Mouse (Mus musculus): ENCODE results near the gene Vwce. TPM values are rescaled to one million over a fixed set of nuclear protein-coding genes. Genes with fewer than 3 reads are reported as not detected.

Gene Vwce
- polyA plus RNA-seq (2017; shearing (Covaris generic)), result 1 to 10 TPM in 1 of 2 experiments, under 1 TPM in 1; 0.10 to 1.5 TPM

DNA sequence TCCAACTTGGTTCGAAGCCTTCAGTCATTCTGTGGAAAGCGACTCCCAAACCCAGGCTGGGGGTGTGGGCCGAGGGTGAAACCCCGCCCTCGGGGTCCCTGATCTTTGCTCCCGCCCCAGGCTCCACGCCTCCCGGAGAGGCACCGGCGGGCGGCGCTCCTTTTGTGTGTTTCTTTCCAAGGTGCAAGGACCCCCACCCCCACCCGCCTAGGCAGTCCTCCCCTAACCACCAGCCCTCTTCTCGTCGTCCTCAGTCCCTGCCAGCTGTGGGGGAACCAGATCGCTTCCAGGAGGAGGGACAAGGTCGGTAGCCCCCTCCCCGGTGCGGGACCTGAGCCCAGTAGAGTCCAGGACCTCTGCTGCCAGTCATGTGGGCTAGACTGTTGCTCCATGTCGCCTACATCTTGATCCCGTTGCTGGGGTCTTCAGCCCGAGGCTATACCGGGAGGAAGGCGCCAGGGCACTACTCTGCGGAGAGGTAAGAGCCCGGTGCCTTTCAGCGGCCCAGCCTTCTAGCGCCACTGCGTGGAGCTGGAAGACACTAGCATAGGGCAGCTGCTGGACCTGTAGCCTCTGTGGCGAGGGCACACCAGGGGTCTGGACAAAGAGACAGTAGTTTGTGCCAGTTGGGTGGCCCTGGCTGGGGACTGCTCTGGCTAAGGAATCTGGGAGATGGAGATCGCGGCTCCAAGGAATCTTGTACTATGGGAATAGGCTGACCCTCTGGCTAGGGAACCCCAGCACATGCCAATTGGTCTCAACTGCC lies at the start of gene Vwce:
Gene Vwce (plus strand): TSS at position 108 of the 766 bp plus-strand sequence.

DNA sequence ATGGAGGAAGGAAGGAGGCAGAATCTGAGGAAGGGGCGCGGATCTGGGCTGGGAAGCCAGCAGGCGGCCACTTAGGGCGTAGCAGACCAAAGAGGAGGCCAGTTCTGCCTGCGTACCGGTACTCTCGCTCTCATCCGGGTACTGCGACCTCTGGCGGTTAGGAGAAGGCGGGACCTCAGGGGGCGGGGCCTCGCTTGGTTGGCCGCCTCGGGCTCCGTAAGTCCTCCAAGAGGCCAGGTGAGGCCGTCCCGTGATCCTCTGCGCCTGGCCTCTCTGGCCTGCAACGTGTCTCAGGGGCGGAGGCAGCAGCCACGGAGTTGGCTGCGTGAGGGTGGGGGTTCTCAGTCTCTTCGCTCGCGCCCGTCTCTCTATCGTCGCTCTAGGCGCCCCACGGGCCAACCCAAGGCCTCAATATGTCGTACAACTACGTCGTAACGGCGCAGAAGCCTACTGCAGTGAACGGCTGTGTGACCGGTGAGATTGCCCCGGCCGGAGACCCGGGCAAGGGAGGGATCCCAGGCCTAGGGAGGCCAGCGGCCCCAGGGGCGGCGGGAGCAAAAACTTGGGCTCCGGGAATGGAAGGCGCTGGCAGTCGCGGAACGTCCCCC lies 28.6 kb upstream of the Vwce start, which contains the start of the genes Ddb1 and Tkfc:
Gene Ddb1 (plus strand): TSS at position 35 of the 608 bp plus-strand sequence.
Gene Tkfc (minus strand): TSS at position 362 of the 608 bp plus-strand sequence.

DNA sequence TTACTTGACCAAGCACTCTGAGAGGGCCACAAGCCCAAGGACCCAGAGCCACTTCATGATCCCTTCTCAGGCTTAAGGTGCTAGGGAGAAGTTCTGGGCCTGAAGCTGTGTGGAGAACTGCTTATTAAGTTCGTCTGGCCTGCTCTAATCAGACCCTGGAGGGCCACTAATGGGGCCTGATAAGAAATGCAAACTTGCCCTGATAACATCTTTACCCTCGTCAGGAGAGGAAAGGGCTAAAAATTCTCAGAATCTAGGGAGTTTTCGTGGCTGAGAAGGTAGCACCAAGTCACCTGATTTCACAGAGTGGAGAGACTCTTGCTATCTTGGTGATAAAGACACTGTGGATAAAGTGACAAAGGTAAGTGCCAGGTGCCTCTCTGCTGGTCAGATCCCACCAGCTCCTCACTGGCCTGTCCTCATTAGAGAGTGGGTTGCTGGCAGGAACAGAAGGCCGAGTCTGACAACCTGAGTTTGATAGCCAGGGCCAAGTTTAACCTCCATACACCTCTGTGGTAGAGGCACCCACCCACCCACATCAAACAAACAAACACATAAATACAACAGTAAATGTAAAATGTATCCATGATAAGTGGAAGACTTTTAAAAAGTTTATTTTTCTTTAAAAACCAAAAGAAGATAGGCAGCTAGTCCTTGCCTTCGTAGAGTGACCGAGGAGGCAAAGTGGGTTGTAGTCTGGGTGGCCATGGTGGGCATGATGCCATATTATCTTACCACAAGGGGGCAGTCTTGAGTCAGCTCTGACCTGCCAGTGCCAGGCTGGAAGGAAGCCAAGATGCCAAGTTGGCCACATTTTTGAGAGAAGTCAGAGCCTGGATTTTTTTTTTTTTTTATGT lies 44.1 kb downstream of the Vwce start, which contains the start of gene Pga5:
Gene Pga5 (minus strand): TSS at position 157 of the 857 bp plus-strand sequence.

DNA sequence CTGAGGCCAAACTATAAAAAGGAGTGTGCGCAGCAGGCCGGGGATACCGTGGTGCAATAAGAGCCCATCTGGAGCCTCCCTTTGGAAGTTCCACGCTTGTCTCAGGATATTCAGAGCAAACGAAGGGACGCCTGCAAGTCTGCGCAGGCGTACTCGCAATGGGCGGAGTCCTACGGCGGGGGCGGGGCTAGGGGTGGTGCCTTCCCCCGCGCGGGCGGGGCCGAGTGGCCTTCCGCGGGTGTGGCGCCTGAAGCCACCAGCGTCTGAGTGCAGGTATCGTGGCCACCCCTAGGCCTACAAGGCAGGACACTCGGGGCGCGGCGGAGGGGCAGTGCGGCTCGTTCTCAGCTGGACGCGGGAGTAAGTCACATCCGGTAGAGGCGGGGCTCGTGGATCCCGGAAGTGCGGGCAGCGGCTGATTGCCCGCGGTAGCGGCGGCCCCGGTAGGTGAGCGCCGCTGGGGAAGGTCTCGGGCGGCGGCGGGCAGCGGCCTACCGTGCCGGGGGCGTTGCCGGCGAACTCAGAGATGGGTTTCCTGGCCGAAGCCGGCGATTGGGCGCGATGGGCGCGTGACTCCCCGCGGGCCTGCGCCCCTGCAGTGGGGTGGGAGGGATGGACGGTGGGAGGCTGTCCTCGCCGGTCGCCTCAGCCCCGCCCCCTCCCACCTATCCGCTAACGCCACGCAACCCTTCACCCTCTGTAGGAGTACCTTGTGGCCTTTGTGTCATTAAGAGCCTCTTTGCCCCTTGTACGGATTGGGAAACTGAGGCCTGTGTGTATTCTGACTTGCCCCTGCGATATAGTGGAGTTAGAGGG lies 54.7 kb downstream of the Vwce start, which contains the start of gene Vps37c:
Gene Vps37c (plus strand): TSS at position 199 of the 816 bp plus-strand sequence.

Other genes with a start within 250 kb of the Vwce start
- under 1 TPM; 0.25 to 0.94 TPM for gene Syt7, start 245.1 kb upstream of the Vwce start, polyA plus RNA-seq (2017; shearing (Covaris generic))
- not detected for gene Lrrc10b, start 176.7 kb upstream of the Vwce start, polyA plus RNA-seq (2017; shearing (Covaris generic))
- gene Ppp1r32, start 151.3 kb upstream of the Vwce start, polyA plus RNA-seq (2017; shearing (Covaris generic)), result under 1 TPM; 0.39 to 0.62 TPM
- gene Cpsf7, start 108.9 kb upstream of the Vwce start, polyA plus RNA-seq (2017; shearing (Covaris generic)), result 10 to 100 TPM; 28.3 to 31.8 TPM
- gene Sdhaf2, start 108.1 kb upstream of the Vwce start, polyA plus RNA-seq (2017; shearing (Covaris generic)), result 10 to 100 TPM; 77.2 to 94.4 TPM
- 10 to 100 TPM in 1 of 2 experiments, 1 to 10 TPM in 1; 6.7 to 12.1 TPM for gene Tmem216, start 78.0 kb upstream of the Vwce start, polyA plus RNA-seq (2017; shearing (Covaris generic))
- gene Cyb561a3, start 57.0 kb upstream of the Vwce start, polyA plus RNA-seq (2017; shearing (Covaris generic)), result 10 to 100 TPM; 39.2 to 48.2 TPM
- gene Tmem138, start 56.9 kb upstream of the Vwce start, polyA plus RNA-seq (2017; shearing (Covaris generic)), result 10 to 100 TPM; 14.8 to 19.8 TPM
- 100 to 1,000 TPM; 159 to 166 TPM for gene Ddb1, start 28.9 kb upstream of the Vwce start, polyA plus RNA-seq (2017; shearing (Covaris generic))
- 1 to 10 TPM; 8.0 to 8.2 TPM for gene Tkfc, start 28.6 kb upstream of the Vwce start, polyA plus RNA-seq (2017; shearing (Covaris generic))
- gene Pga5, start 43.9 kb downstream of the Vwce start, polyA plus RNA-seq (2017; shearing (Covaris generic)), result not detected
- 10 to 100 TPM; 21.6 to 26.0 TPM for gene Vps37c, start 54.5 kb downstream of the Vwce start, polyA plus RNA-seq (2017; shearing (Covaris generic))
- gene Cd5, start 104.8 kb downstream of the Vwce start, polyA plus RNA-seq (2017; shearing (Covaris generic)), result 100 to 1,000 TPM; 557 to 575 TPM
- gene Cd6, start 195.8 kb downstream of the Vwce start, polyA plus RNA-seq (2017; shearing (Covaris generic)), result 100 to 1,000 TPM; 611 to 643 TPM
- 1 to 10 TPM; 1.8 to 2.7 TPM for gene Slc15a3, start 205.5 kb downstream of the Vwce start, polyA plus RNA-seq (2017; shearing (Covaris generic))
- under 1 TPM; 0.72 to 0.87 TPM for gene Tmem132a, start 235.7 kb downstream of the Vwce start, polyA plus RNA-seq (2017; shearing (Covaris generic))
- gene Tmem109, start 247.8 kb downstream of the Vwce start, polyA plus RNA-seq (2017; shearing (Covaris generic)), result 10 to 100 TPM; 55.1 to 72.9 TPM

All from inflammation-experienced regulatory T-cells (primary cell).